Mouse (Mus musculus) heart, embryonic 14.5 days (tissue): ENCODE measurements around the gene Plxnc1. TPM values are rescaled to one million over a fixed set of nuclear protein-coding genes. Genes with fewer than 3 reads are reported as not detected.

Source experiments
- ATAC-seq: fragments of 200-750 bp; cut with Nextera tagmentation; 2 replicates; pipeline ENCODE4 v1.8.0; 2017; ENCODE audit warnings: low read depth, moderate TSS enrichment; ENCODE audit not compliant: insufficient number of reproducible peaks, insufficient read depth, low FRiP score
- H3K27ac ChIP-seq, 2 experiments: fragments of 200-500 bp in 1 of 2; fragments of 300-500 bp in 1 of 2; sonication (generic) in 1 of 2; replicated peaks in 1 of 2; 2 replicates each; pipeline ENCODE4 v1.5.1; 2012 to 2014; ENCODE audit warnings: low read depth in 2 of 2, low read length in 2 of 2, control low read depth in 1 of 2, mild to moderate bottlenecking in 1 of 2, mixed read lengths in 1 of 2; ENCODE audit not compliant: control insufficient read depth in 1 of 2, insufficient read depth in 1 of 2
- H3K27me3 ChIP-seq: fragments of 300-500 bp; sonication (generic); 2 replicates; pipeline ENCODE4 v1.6.1; 2014; ENCODE audit warnings: mild to moderate bottlenecking, low read length, control low read depth; ENCODE audit not compliant: control insufficient read depth, insufficient read depth
- H3K36me3 ChIP-seq: fragments of 300-500 bp; sonication (generic); 2 replicates; pipeline ENCODE4 v1.6.1; 2014; ENCODE audit warnings: mild to moderate bottlenecking, control low read depth, low read length, mixed read lengths; ENCODE audit not compliant: control insufficient read depth, insufficient read depth
- H3K4me1 ChIP-seq, 2 experiments: fragments of 200-500 bp in 1 of 2; fragments of 300-500 bp in 1 of 2; sonication (generic) in 1 of 2; 2 replicates each; pipeline ENCODE4 v1.6.1; 2012 to 2014; ENCODE audit warnings: low read length in 2 of 2, control low read depth in 1 of 2, mixed read lengths in 1 of 2; ENCODE audit not compliant: control insufficient read depth in 2 of 2, insufficient read depth in 2 of 2
- H3K4me2 ChIP-seq: fragments of 300-500 bp; sonication (generic); 2 replicates; pipeline ENCODE4 v1.6.1; 2014; ENCODE audit warnings: mild to moderate bottlenecking, low read length
- H3K4me3 ChIP-seq, 2 experiments: fragments of 200-500 bp in 1 of 2; fragments of 300-500 bp in 1 of 2; sonication (generic) in 1 of 2; 2 replicates each; pipeline ENCODE4 v1.5.1; 2012 to 2014; ENCODE audit warnings: low read length in 2 of 2, mild to moderate bottlenecking in 2 of 2, control low read depth in 1 of 2, low read depth in 1 of 2, moderate library complexity in 1 of 2; ENCODE audit not compliant: control insufficient read depth in 1 of 2, insufficient read depth in 1 of 2
- H3K9ac ChIP-seq: fragments of 300-500 bp; sonication (generic); 2 replicates; pipeline ENCODE4 v1.6.1; 2014; ENCODE audit warnings: mild to moderate bottlenecking, low read length
- H3K9me3 ChIP-seq: fragments of 300-500 bp; sonication (generic); 2 replicates; pipeline ENCODE4 v1.6.1; 2016; ENCODE audit warnings: low read length, control low read depth; ENCODE audit not compliant: control insufficient read depth
- WGBS: fragments of 180-500 bp; shearing (Covaris S2); extraction: QIAGEN DNeasy Blood & Tissue Kit; methylation state at CpG from one replicate; pipeline ENCODE4 v1.1.7; 2014; 5-methylcytosine and 5-hydroxymethylcytosine counted together
- polyA plus RNA-seq: library from polyadenylated mRNA; unstranded; fragments of >200 nt; fragmentation: Nextera tagmentation; extraction: Ambion mirVana; gene quantifications from 2 replicates; pipeline ENCODE4 v1.2.1, GENCODE M21; 2014

Gene Plxnc1
- polyA plus RNA-seq, 1 experiment from 2014 or later, result 6.9 TPM

DNA sequence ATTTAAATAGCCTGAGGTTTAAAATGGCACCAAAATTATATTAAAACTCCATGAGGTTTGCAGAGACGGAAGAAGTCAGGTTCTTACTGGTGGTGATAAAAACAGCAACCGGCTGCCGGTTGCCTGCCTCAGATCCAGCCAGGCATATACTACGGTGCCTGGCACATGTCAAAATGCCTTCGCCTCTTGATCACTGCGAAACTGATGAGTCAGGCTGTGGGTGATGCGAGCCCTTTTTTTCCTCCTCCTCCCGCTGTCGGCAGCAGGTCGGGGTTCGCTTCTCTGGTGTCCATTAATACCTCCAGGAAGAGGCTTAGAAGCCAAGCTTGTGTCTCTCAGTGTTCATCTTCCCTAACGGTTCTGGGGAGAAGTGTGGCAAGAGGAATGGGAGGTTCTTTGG lies 25.1 kb downstream of the Plxnc1 start:
- no peaks in the 10 kb centered on the region for H3K36me3 ChIP-seq
- peak overlapping the region in 1 of 2 experiments; percentile 19; a peak in 2 of 4 replicates for H3K4me3 ChIP-seq
- 0 out of 2 replicates have a peak overlapping the region, but pooled peaks have one; percentile 11 for H3K9ac ChIP-seq
- WGBS, result 17% methylated on average over 12 of the region's 12 CpGs
- peak overlapping the region; percentile 50 for H3K4me2 ChIP-seq
- H3K27ac ChIP-seq, result no peak overlapping the region
- peaks cover 2 to 8% of the 10 kb centered on the region in 2 experiments; a peak in 3 of 4 replicates for H3K4me1 ChIP-seq
- no peak for ATAC-seq
- no peaks in the 10 kb centered on the region for H3K27me3 ChIP-seq
- H3K9me3 ChIP-seq, result no peaks in the 10 kb centered on the region

DNA sequence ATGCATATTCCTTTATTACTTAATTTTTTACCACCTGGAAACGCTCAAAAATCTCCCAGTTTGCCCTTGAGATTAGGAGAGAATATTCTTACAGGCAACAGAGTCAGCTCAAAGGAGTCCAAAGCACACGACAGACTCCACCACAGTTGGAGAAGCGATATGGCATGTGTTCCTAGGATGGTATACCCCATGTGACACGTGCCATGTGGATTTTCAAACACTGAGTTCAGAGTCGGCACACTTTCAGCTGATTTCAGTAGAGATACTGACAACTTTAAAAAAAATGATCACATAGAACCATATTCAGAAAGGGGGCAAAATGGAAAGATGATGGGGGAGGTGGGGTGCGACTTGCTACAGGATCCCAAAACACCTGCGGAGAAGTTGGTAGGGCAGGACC lies 26.0 kb downstream of the Plxnc1 start:
- Histone ChIP-seq H3K4me1 (peaks cover 2 to 8% of the 10 kb centered on the region in 2 experiments; a peak in 3 of 4 replicates), H3K36me3 (no peaks in the 10 kb centered on the region), H3K27me3 (no peaks in the 10 kb centered on the region), H3K27ac (no peak overlapping the region), H3K9me3 (no peaks in the 10 kb centered on the region), H3K9ac (no peak overlapping the region), H3K4me2 (no peak overlapping the region), H3K4me3 (no peak overlapping the region)
- 79% methylated on average over 7 of the region's 7 CpGs for WGBS
- ATAC-seq, result no peak

DNA sequence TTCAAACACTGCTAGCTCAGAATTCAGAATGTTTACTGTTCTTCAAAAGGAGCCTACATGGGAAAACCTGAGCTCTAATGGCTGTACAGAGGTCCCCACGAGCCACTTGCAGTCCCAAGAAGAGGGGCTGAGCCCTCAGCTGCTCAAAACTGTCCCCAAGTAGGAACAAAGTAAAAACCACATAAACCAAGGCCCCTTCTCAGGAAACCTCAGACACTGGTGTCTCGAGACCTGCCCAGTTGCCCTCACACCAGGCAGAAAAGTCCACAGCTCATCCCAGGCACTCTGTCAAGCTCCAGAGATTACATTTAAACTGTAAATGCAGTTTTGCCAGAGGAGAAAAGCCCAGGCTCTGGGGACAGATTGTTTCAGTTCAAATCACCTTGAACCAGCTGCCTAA lies 26.6 kb downstream of the Plxnc1 start:
- H3K4me2 ChIP-seq, result no peak overlapping the region
- H3K4me3 ChIP-seq, result no peak overlapping the region
- no peaks in the 10 kb centered on the region for H3K27me3 ChIP-seq
- 0 out of 4 replicates have a peak overlapping the region, but pooled peaks of 1 of the 2 experiments have one; percentile 30 for H3K27ac ChIP-seq
- no peaks in the 10 kb centered on the region for H3K36me3 ChIP-seq
- ATAC-seq, result no peak
- H3K4me1 ChIP-seq, result peaks cover 2 to 5% of the 10 kb centered on the region in 2 experiments; a peak in 3 of 4 replicates
- 66% methylated on average over 2 of the region's 2 CpGs for WGBS
- H3K9me3 ChIP-seq, result no peaks in the 10 kb centered on the region
- no peak overlapping the region for H3K9ac ChIP-seq

DNA sequence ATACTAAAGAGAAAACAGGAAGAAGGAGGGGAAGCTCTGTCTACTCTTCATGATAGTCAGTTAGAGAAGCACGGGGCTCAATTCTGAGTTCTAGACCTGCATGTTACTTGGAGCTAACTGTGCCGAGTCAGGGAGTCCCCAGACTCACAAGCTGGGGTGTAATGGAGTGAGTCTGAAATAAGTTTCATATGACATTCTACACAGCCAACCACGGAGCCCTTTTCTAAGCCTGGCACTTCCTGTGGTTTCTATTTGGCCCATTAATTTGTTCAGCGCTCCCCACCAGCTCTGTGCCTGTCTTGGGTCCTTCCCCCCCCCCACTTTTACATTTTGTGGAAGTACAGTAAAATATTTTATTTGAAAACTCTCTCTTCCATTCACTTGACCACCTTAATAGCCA lies 27.3 kb downstream of the Plxnc1 start:
- no peak for ATAC-seq
- Histone ChIP-seq H3K4me3 (no peak overlapping the region), H3K4me2 (no peak overlapping the region), H3K36me3 (no peaks in the 10 kb centered on the region), H3K27ac (no peak overlapping the region), H3K27me3 (no peaks in the 10 kb centered on the region), H3K9ac (no peak overlapping the region), H3K9me3 (no peaks in the 10 kb centered on the region), H3K4me1 (no peaks in the 10 kb centered on the region; a peak in 3 of 4 replicates)
- 71% methylated on average over 4 of the region's 4 CpGs for WGBS

DNA sequence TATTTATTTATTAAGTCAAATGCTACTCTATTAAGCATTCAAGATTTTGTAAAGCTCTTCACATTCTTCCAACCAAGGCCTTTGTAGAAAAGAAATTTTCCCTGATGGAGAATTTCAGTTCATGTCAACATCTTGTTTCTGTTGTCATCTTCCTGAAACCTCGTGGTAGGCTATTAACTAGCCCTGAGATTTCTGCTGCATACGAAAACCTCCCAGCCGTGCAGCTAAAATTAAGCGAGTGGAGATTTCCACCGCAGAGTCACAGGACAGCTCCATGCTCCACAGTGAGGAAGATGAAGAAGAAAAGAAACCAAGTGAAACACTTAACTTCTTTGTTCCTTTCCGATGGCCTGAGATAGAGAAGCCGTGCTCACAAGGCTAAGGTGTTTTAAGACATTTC lies 28.0 kb downstream of the Plxnc1 start:
- ATAC-seq, result no peak
- no peaks in the 10 kb centered on the region; a peak in 3 of 4 replicates for H3K4me1 ChIP-seq
- WGBS, result 88% methylated on average over 7 of the region's 7 CpGs

DNA sequence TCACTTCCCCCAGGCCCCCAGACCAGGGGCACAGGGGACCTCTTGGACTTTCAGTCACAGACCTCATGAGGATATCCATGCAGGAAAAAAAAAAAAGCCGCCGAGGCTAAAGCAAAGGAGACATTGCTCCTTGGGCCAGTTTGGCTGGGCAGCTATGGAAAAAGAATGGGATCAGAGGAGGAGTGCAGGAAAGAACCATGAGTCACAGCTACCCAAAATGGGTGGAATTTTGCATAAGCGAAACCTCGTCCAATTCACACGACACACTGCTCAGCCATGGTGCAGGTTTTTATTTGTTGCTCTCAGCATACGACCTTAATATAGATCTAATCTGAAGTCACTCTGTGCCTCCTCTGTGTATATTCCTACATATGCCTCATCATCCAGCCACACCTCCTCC lies 28.9 kb downstream of the Plxnc1 start:
- no peak for ATAC-seq
- Histone ChIP-seq H3K4me3 (no peak overlapping the region), H3K36me3 (no peaks in the 10 kb centered on the region), H3K4me1 (no peaks in the 10 kb centered on the region; a peak in 3 of 4 replicates), H3K27me3 (no peaks in the 10 kb centered on the region), H3K9me3 (no peaks in the 10 kb centered on the region), H3K27ac (no peak overlapping the region), H3K9ac (no peak overlapping the region), H3K4me2 (no peak overlapping the region)
- 77% methylated on average over 6 of the region's 6 CpGs for WGBS

More for the DNA sequence above, 28.0 kb downstream of the Plxnc1 start:
- no peak overlapping the region for H3K9ac ChIP-seq
- H3K27ac ChIP-seq, result no peak overlapping the region
- no peaks in the 10 kb centered on the region for H3K9me3 ChIP-seq
- H3K27me3 ChIP-seq, result no peaks in the 10 kb centered on the region
- no peaks in the 10 kb centered on the region for H3K36me3 ChIP-seq
- no peak overlapping the region for H3K4me2 ChIP-seq
- no peak overlapping the region for H3K4me3 ChIP-seq

DNA sequence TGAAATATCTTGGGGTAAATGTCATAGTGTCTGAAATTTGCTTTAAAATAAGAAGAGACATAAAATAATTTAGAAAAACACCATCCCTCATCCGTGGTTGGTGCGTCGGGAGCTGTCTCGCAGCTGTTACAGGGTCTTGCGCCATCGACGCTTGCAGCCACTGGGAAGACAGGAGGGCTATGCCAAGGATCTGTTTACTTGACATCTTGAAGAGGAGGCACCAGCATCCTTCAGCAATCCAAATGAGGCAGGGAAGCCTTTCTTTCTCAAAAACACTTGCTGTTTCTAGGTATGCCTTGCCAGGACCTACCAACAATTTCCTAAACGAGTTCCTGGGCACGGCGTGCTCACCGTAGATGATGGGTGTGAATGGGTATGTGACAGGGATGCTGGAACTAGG lies 30.6 kb downstream of the Plxnc1 start:
- Histone ChIP-seq H3K9ac (no peak overlapping the region), H3K4me3 (no peak overlapping the region), H3K27ac (no peak overlapping the region), H3K4me2 (no peak overlapping the region), H3K27me3 (no peaks in the 10 kb centered on the region), H3K9me3 (no peaks in the 10 kb centered on the region), H3K36me3 (no peaks in the 10 kb centered on the region), H3K4me1 (peaks cover 1 to 3% of the 10 kb centered on the region in 2 experiments; a peak in 1 of 4 replicates)
- ATAC-seq, result no peak
- WGBS, result 94% methylated on average over 11 of the region's 11 CpGs

- Histone ChIP-seq H3K27ac (no peak overlapping the region; a peak in 1 of 4 replicates), H3K36me3 (no peaks in the 10 kb centered on the region), H3K27me3 (no peaks in the 10 kb centered on the region), H3K9ac (no peak overlapping the region), H3K4me3 (no peak overlapping the region), H3K4me1 (peaks cover 5 to 8% of the 10 kb centered on the region in 2 experiments; a peak in 1 of 4 replicates), H3K4me2 (no peak overlapping the region), H3K9me3 (no peaks in the 10 kb centered on the region)
- WGBS, result 59% methylated on average over 5 of the region's 5 CpGs
- ATAC-seq, result no peak
Observed at GRCm38 (mm10) chr10:94913336-94913739, 31.3 kb downstream of the Plxnc1 start.
